Mouse (Mus musculus) ES-E14 (cell line): ENCODE measurements around the gene Gm10024. TPM values are rescaled to one million over a fixed set of nuclear protein-coding genes. Genes with fewer than 3 reads are reported as not detected.
"Not testable (repeated sequence)": the region's sequence is repeated elsewhere in the genome, so short reads cannot be mapped to it uniquely, and the experiment has no call there.

Experiments
- DNase-seq: peaks from one replicate; pipeline ENCODE4 v3.0.0-alpha.2; 2013; ENCODE audit warnings: low read depth, low spot score
- H3K27ac ChIP-seq: 2 replicates; pipeline ENCODE4 v1.5.1; 2012; ENCODE audit warnings: low read depth, mild to moderate bottlenecking, low read length, moderate library complexity, mixed read lengths; ENCODE audit not compliant: poor library complexity, insufficient read depth, severe bottlenecking
- H3K36me3 ChIP-seq: 2 replicates; pipeline ENCODE4 v1.6.1; 2012; ENCODE audit warnings: mild to moderate bottlenecking, low read length, moderate library complexity, mixed read lengths; ENCODE audit not compliant: control insufficient read depth, poor library complexity, insufficient read depth, severe bottlenecking
- H3K4me1 ChIP-seq, 2 experiments: fragments of 150-350 bp in 1 of 2; sonication (generic) in 1 of 2; 2 replicates each; pipeline ENCODE4 v1.6.1; 2012; ENCODE audit warnings: low read length in 2 of 2, mild to moderate bottlenecking in 1 of 2, mixed read lengths in 1 of 2; ENCODE audit not compliant: control insufficient read depth in 2 of 2, insufficient read depth in 2 of 2, poor library complexity in 1 of 2
- H3K4me3 ChIP-seq, 2 experiments: fragments of 150-350 bp in 1 of 2; sonication (generic) in 1 of 2; 2 replicates each; pipeline ENCODE4 v1.5.1; 2012; ENCODE audit warnings: low read length in 2 of 2, low read depth in 1 of 2, mild to moderate bottlenecking in 1 of 2, mixed read lengths in 1 of 2; ENCODE audit not compliant: insufficient read depth in 1 of 2, poor library complexity in 1 of 2, severe bottlenecking in 1 of 2
- H3K9ac ChIP-seq: 2 replicates; pipeline ENCODE4 v1.6.1; 2012; ENCODE audit warnings: low read depth, mild to moderate bottlenecking, low read length, mixed read lengths; ENCODE audit not compliant: poor library complexity, insufficient read depth, severe bottlenecking
- H3K9me3 ChIP-seq: fragments of 150-350 bp; sonication (generic); 2 replicates; pipeline ENCODE4 v1.6.1; 2012; ENCODE audit warnings: low read depth, mild to moderate bottlenecking, low read length; ENCODE audit not compliant: control insufficient read depth, insufficient read depth
- CHD2 ChIP-seq: IDR thresholded peaks from 2 replicates; pipeline ENCODE4 v1.6.1; 2014; ENCODE audit warnings: mild to moderate bottlenecking, low read depth, low read length, inconsistent platforms
- HCFC1 ChIP-seq: IDR thresholded peaks from 2 replicates; pipeline ENCODE4 v1.6.1; 2012; ENCODE audit warnings: low read length, inconsistent platforms, borderline replicate concordance; ENCODE audit not compliant: insufficient read depth
- MAFK ChIP-seq: IDR thresholded peaks from 2 replicates; pipeline ENCODE4 v1.6.1; 2014; ENCODE audit warnings: mild to moderate bottlenecking, low read depth, low read length, inconsistent platforms; ENCODE audit not compliant: insufficient read depth
- ZC3H11A ChIP-seq: IDR thresholded peaks from 2 replicates; pipeline ENCODE4 v1.6.1; 2012; ENCODE audit warnings: low read depth, mild to moderate bottlenecking, inconsistent platforms, low read length, borderline replicate concordance
- ZNF384 ChIP-seq: IDR thresholded peaks from 2 replicates; pipeline ENCODE4 v1.6.1; 2012; ENCODE audit warnings: low read depth, low read length, inconsistent platforms
- in situ Hi-C, 2 experiments: fragments of 600-800 bp; cut with MboI; formaldehyde crosslinking; loops; one replicate each; pipeline ENCODE4 v1.15.1; 2025; ENCODE audit warnings: low sequenced_read_pairs in 2 of 2, inconsistent platforms in 1 of 2; ENCODE audit not compliant: unreplicated experiment in 2 of 2
- total RNA-seq: library from RNA; depleted of rRNA; stranded (reverse); fragments of 300-350 nt; gene quantifications from 2 replicates; pipeline ENCODE4 v1.2.3, GENCODE M21; 2012

Gene Gm10024
- total RNA-seq, 1 experiment = not detected

- H3K27ac ChIP-seq = no peak within 1 kb of the TSS
- in situ Hi-C loops = no loop called here
- no peak for DNase-seq
- H3K4me1 ChIP-seq = peaks cover 2 to 13% of the 10 kb centered on the region in 2 experiments; a peak in 2 of 4 replicates
- no peak within 1 kb of the TSS for H3K9ac ChIP-seq
- H3K36me3 ChIP-seq = no peaks in the 10 kb centered on the region
- H3K4me3 ChIP-seq = no peak within 1 kb of the TSS
- TF ChIP-seq HCFC1 (no peak), MAFK (no peak), ZNF384 (no peak), CHD2 (no peak), ZC3H11A (no peak)
- no peaks in the 10 kb centered on the region for H3K9me3 ChIP-seq
Measured at GRCm38 (mm10) chr10:77685895-77686664, 25.2 kb upstream of the Gm10024 start, which contains the start of gene Tspear. Gene Tspear (plus strand): TSS chr10:77686569.

GRCm38 (mm10) chr10:77687021-77687420 is 24.2 kb upstream of the Gm10024 start:
- Histone ChIP-seq H3K9me3 (no peaks in the 10 kb centered on the region), H3K36me3 (no peaks in the 10 kb centered on the region), H3K4me1 (peaks cover 2 to 13% of the 10 kb centered on the region in 2 experiments; a peak in 2 of 4 replicates), H3K4me3 (no peak overlapping the region), H3K9ac (no peak overlapping the region), H3K27ac (no peak overlapping the region)
- in situ Hi-C loops = no loop called here
- DNase-seq = no peak
- TF ChIP-seq CHD2 = no peak
- TF ChIP-seq ZNF384 = no peak
- TF ChIP-seq HCFC1 = no peak
- TF ChIP-seq ZC3H11A = no peak
- no peak for TF ChIP-seq MAFK

GRCm38 (mm10) chr10:77690356-77690807 is 20.9 kb upstream of the Gm10024 start, which contains the start of gene Gm19402:
Gene Gm19402 (minus strand): TSS chr10:77690757.
- H3K4me3 ChIP-seq, in situ Hi-C loops, DNase-seq, H3K27ac ChIP-seq, H3K4me1 ChIP-seq, H3K36me3 ChIP-seq, H3K9ac ChIP-seq, H3K9me3 ChIP-seq: not testable (repeated sequence)

- no peak within 1 kb of the TSS for H3K9ac ChIP-seq
- H3K4me3 ChIP-seq = no peak within 1 kb of the TSS
- no peak within 1 kb of the TSS for H3K27ac ChIP-seq
- DNase-seq = no peak
- in situ Hi-C loops = no loop called here
- H3K4me1 ChIP-seq = no peaks in the 10 kb centered on the region
- H3K9me3 ChIP-seq = no peaks in the 10 kb centered on the region
- no peak for TF ChIP-seq MAFK
- TF ChIP-seq CHD2 = no peak
- no peak for TF ChIP-seq ZNF384
- TF ChIP-seq ZC3H11A = no peak
- TF ChIP-seq HCFC1 = no peak
- no peaks in the 10 kb centered on the region for H3K36me3 ChIP-seq
Measured at GRCm38 (mm10) chr10:77697133-77697532, 14.1 kb upstream of the Gm10024 start, which contains the start of gene Gm9508. Gene Gm9508 (minus strand): TSS chr10:77697233.
